Mouse (Mus musculus) midbrain, embryonic 16.5 days (tissue): ENCODE measurements around the gene Ttc30a1. TPM values are rescaled to one million over a fixed set of nuclear protein-coding genes. Genes with fewer than 3 reads are reported as not detected.

ENCODE experiments used
- ATAC-seq: fragments of 200-750 bp; cut with Nextera tagmentation; 2 replicates; pipeline ENCODE4 v1.8.0; 2017; ENCODE audit warnings: moderate TSS enrichment
- H3K27ac ChIP-seq: fragments of 300-500 bp; sonication (generic); 2 replicates; pipeline ENCODE4 v1.5.1; 2014; ENCODE audit warnings: mild to moderate bottlenecking, low read length, mixed read lengths
- H3K27me3 ChIP-seq: fragments of 300-500 bp; sonication (generic); 2 replicates; pipeline ENCODE4 v1.6.1; 2014; ENCODE audit warnings: low read depth, low read length, mixed read lengths; ENCODE audit not compliant: control insufficient read depth, insufficient read depth
- H3K36me3 ChIP-seq: fragments of 300-500 bp; sonication (generic); 2 replicates; pipeline ENCODE4 v1.6.1; 2014; ENCODE audit warnings: mild to moderate bottlenecking, low read length, moderate library complexity, mixed read lengths; ENCODE audit not compliant: control insufficient read depth, insufficient read depth
- H3K4me1 ChIP-seq: fragments of 300-500 bp; sonication (generic); 2 replicates; pipeline ENCODE4 v1.6.1; 2014; ENCODE audit warnings: mild to moderate bottlenecking, low read length, mixed read lengths; ENCODE audit not compliant: control insufficient read depth, insufficient read depth
- H3K4me2 ChIP-seq: fragments of 300-500 bp; sonication (generic); 2 replicates; pipeline ENCODE4 v1.6.1; 2014; ENCODE audit warnings: mild to moderate bottlenecking, low read length, mixed read lengths
- H3K4me3 ChIP-seq: fragments of 300-500 bp; sonication (generic); 2 replicates; pipeline ENCODE4 v1.5.1; 2014; ENCODE audit warnings: low read depth, mild to moderate bottlenecking, low read length, moderate library complexity, mixed read lengths
- H3K9ac ChIP-seq: fragments of 300-500 bp; sonication (generic); 2 replicates; pipeline ENCODE4 v1.6.1; 2014; ENCODE audit warnings: low read depth, low read length, mixed read lengths
- H3K9me3 ChIP-seq: fragments of 300-500 bp; sonication (generic); replicated peaks from 2 replicates; pipeline ENCODE4 v1.6.1; 2014; ENCODE audit warnings: mild to moderate bottlenecking, low read length, mixed read lengths; ENCODE audit not compliant: control insufficient read depth, poor library complexity, severe bottlenecking
- WGBS: fragments of 180-500 bp; shearing (Covaris S2); extraction: QIAGEN DNeasy Blood & Tissue Kit; methylation state at CpG from one replicate; pipeline ENCODE4 v1.1.7; 2014; 5-methylcytosine and 5-hydroxymethylcytosine counted together
- polyA plus RNA-seq: library from polyadenylated mRNA; unstranded; fragments of >200 nt; fragmentation: Nextera tagmentation; extraction: Ambion mirVana; gene quantifications from 2 replicates; pipeline ENCODE4 v1.2.1, GENCODE M21; 2015

Gene Ttc30a1
- polyA plus RNA-seq, 1 experiment from 2014 or later, result 10.2 TPM

DNA sequence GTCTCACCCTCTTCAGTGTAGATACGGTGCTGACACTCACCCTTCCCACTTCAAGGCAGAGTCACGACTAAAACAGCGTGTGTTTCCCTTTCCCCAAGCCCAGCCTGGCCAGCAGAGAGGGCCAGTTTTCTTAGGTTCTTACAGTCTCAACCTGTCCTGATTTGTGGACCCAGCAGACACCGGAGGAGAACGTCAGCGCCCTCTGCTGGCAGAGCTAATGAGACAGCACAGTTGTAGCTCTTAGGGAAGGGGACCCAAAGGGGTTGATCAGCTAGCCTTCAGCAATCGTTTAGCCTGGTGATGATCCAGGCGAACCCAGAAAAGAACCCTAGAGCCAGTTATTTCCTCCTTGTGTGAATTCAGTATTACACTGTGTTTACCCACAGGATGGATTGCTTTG is 19.6 kb upstream of the Ttc30a1 start:
- WGBS, result 40% methylated on average over 8 of the region's 8 CpGs
- Histone ChIP-seq H3K9me3 (no peaks in the 10 kb centered on the region), H3K27ac (no peak overlapping the region), H3K9ac (no peak overlapping the region), H3K4me1 (no peaks in the 10 kb centered on the region), H3K4me2 (no peak overlapping the region), H3K27me3 (no peaks in the 10 kb centered on the region), H3K4me3 (no peak overlapping the region), H3K36me3 (no peaks in the 10 kb centered on the region)
- ATAC-seq, result no peak

DNA sequence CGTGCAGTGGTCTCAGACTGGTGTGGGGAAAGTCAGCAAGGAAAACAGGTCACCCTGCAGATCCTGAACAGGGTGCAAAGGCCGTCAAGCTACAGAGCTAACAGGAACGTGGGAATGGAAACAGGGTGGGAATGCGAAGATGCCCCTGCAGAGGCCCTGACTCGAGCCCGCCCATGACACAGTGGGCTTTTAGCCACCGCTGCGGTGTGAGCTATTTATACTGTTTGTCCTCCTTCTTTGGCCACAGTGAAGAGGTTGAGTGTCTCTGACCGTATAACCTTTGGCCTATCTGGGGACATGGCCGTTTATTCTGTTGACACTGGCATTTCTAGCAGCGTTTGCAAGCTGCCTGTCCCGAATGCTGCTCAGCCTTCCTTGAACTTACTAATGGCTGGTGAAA is 17.9 kb upstream of the Ttc30a1 start:
- H3K27me3 ChIP-seq, result no peaks in the 10 kb centered on the region
- H3K4me2 ChIP-seq, result no peak overlapping the region
- 64% methylated on average over 12 of the region's 12 CpGs for WGBS
- no peak overlapping the region for H3K9ac ChIP-seq
- H3K9me3 ChIP-seq, result no peaks in the 10 kb centered on the region
- no peak overlapping the region for H3K27ac ChIP-seq
- no peaks in the 10 kb centered on the region for H3K4me1 ChIP-seq
- H3K36me3 ChIP-seq, result no peaks in the 10 kb centered on the region
- ATAC-seq, result no peak
- no peak overlapping the region for H3K4me3 ChIP-seq

DNA sequence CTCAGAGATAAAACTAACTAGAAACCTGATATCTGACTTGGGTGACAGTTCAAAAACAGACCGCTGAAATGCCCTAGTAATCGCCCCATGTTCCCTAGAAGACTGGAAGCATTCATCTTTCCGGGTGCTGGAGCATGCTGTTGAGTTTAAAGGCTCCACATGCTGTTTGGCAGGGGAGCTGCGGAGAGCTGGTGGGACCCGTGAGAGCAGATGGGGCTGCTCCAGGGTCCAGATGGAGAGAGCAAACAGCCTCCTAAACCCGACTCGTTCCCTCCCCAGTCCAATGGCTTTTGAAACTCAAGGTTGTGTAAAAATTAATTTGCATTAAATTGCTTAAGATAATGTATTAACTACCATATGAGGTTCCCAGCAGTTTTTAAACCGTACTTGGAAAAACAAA is 16.9 kb upstream of the Ttc30a1 start:
- ATAC-seq, result no peak
- no peak overlapping the region for H3K4me3 ChIP-seq
- 45% methylated on average over 8 of the region's 8 CpGs for WGBS
- H3K36me3 ChIP-seq, result no peaks in the 10 kb centered on the region
- H3K4me2 ChIP-seq, result no peak overlapping the region
- no peaks in the 10 kb centered on the region for H3K27me3 ChIP-seq
- no peak overlapping the region for H3K9ac ChIP-seq
- H3K27ac ChIP-seq, result no peak overlapping the region
- no peaks in the 10 kb centered on the region for H3K9me3 ChIP-seq
- H3K4me1 ChIP-seq, result no peaks in the 10 kb centered on the region

DNA sequence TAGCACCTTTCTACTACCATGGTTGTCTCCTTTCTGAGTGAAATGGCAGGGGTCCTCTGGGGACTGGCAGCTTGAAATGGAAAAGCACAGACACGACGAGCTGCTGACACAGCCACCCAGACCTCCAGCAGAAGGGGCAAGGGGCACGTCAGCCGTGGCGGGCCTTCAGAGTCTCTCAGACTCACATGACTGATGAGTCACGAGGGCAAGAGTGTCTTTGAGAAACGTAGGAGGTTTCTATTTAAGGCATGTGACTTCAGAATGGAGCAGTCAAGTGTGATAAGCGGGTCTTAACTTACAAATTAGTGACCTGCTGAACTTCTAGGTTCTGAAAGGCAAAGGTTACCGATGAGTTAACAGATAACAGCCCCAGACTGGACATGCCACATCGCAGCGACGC is 16.0 kb upstream of the Ttc30a1 start:
- H3K4me3 ChIP-seq, result no peak overlapping the region
- no peaks in the 10 kb centered on the region for H3K9me3 ChIP-seq
- no peaks in the 10 kb centered on the region for H3K36me3 ChIP-seq
- H3K27me3 ChIP-seq, result no peaks in the 10 kb centered on the region
- no peak overlapping the region for H3K27ac ChIP-seq
- H3K4me2 ChIP-seq, result no peak overlapping the region
- WGBS, result 65% methylated on average over 12 of the region's 12 CpGs
- no peak overlapping the region for H3K9ac ChIP-seq
- H3K4me1 ChIP-seq, result no peaks in the 10 kb centered on the region
- ATAC-seq, result no peak

DNA sequence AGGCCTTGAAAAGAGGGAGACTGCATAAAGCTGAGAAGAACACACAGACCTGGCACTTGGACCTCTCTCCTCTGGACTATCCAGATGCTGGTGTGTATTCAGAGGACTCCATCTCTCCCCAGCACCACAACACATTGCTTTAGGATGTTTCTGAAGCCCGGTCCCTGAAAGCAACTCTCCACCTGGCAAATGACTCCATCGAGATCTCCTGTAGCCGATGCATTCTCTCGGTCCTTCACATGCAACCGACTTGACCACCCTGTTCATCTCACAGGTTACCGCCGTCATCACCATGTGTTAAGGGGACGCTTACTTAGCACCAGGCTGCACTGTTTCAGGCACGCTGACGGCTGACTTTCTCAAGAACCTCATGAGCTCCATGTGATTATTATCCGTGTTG is 13.1 kb upstream of the Ttc30a1 start:
- H3K36me3 ChIP-seq, result no peaks in the 10 kb centered on the region
- H3K9me3 ChIP-seq, result no peaks in the 10 kb centered on the region
- 95% methylated on average over 11 of the region's 11 CpGs for WGBS
- peaks cover under 1% of the 10 kb centered on the region; the same call in 1 of the 2 replicates for H3K4me1 ChIP-seq
- no peak overlapping the region for H3K4me3 ChIP-seq
- no peak for ATAC-seq
- no peak overlapping the region for H3K27ac ChIP-seq
- H3K9ac ChIP-seq, result no peak overlapping the region
- no peak overlapping the region for H3K4me2 ChIP-seq
- H3K27me3 ChIP-seq, result no peaks in the 10 kb centered on the region

DNA sequence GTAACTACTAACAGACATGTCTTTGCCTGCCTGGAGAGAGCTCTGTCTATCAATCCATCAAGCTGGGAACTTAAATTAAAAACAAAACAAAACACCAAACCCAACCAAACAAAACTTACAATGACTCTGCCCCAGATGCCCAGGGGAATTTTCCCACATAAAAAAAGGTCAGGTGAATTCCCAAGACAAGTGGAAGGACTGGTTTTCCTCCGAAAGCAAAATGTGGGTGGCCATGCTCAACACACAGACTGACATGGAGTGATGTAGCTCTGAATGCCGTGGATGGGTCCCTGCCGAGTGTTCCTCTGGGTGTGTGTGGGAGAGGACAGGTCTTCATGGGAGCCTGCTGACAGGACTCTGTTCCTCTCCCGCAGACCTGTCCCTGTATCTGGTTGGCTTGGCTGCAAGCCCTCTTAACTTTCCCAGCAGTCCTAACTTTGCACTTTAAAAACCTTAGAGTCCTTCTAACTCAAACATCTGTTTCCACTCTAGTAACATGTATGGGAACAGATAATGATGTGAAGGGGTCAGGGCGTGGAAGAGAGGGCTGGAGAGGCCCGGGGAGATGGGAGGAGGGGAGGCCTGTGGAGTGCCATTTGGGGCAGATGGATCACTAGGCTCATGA is 9.9 kb upstream of the Ttc30a1 start:
- H3K36me3 ChIP-seq, result no peaks in the 10 kb centered on the region
- WGBS, result 86% methylated on average over 6 of the region's 6 CpGs
- H3K27ac ChIP-seq, result no peak overlapping the region
- no peak for ATAC-seq
- H3K4me2 ChIP-seq, result no peak overlapping the region
- H3K9ac ChIP-seq, result no peak overlapping the region
- H3K27me3 ChIP-seq, result no peaks in the 10 kb centered on the region
- H3K4me3 ChIP-seq, result no peak overlapping the region
- peaks cover 22% of the 10 kb centered on the region for H3K4me1 ChIP-seq
- no peaks in the 10 kb centered on the region for H3K9me3 ChIP-seq

DNA sequence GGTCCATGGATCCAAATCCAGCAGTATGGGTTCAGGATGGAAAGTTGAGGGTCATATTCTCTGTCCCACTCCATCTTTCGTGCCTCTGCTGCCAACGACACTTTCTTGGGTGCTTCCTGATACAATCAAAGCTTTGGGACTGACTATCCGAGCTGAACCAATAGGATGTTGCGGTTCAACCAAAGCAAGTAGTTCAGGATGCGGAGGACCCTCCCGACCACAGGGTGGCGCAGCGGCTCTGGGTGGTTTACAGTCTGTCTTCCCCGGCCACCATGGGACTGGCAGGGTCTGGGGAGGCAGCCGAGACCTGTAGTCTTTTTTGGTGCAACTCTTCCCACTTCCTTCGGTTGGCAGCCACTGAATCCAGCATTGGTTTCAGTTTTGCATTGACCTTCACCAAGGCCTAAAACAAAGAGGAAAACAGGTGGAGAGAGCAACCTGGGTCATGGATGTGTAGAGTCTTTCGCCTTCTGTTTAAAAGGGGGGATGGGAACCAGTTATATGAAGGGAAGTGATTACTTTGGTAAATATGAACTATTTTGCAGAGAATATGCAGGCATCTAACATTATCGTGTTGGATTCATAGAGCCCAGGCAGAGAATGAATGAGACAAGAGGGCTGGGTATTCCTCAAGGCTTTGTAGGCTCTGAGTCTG is 9.2 kb upstream of the Ttc30a1 start:
- H3K4me1 ChIP-seq, result peaks cover 22% of the 10 kb centered on the region
- H3K9me3 ChIP-seq, result no peaks in the 10 kb centered on the region
- H3K9ac ChIP-seq, result no peak overlapping the region
- no peak overlapping the region for H3K27ac ChIP-seq
- ATAC-seq, result no peak
- H3K36me3 ChIP-seq, result no peaks in the 10 kb centered on the region
- 51% methylated on average over 13 of the region's 13 CpGs for WGBS
- no peaks in the 10 kb centered on the region for H3K27me3 ChIP-seq
- H3K4me3 ChIP-seq, result no peak overlapping the region
- H3K4me2 ChIP-seq, result no peak overlapping the region

DNA sequence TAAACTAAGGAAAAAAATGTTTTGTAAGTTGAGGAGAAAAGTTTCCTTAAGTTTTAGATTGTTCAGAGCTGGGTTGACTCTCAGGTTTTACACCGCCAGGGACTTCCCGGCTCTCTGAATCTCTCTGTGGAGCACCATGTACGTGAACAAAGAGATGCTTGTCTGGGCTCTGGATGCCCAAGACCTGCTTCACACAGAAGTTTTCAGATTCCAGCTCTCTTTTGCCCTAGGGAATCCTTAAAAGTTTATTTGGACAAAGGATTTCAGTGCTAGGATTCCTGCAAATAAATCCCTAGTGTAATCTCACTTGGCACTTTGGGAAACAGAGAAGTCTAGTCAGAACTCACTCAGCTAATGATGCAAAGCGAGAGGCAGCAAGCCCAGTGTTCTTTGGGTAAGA is 7.9 kb upstream of the Ttc30a1 start:
- Histone ChIP-seq H3K4me2 (no peak overlapping the region; the same call in 1 of the 2 replicates), H3K27ac (peak overlapping the region; percentile 92)
- no peak for ATAC-seq

DNA sequence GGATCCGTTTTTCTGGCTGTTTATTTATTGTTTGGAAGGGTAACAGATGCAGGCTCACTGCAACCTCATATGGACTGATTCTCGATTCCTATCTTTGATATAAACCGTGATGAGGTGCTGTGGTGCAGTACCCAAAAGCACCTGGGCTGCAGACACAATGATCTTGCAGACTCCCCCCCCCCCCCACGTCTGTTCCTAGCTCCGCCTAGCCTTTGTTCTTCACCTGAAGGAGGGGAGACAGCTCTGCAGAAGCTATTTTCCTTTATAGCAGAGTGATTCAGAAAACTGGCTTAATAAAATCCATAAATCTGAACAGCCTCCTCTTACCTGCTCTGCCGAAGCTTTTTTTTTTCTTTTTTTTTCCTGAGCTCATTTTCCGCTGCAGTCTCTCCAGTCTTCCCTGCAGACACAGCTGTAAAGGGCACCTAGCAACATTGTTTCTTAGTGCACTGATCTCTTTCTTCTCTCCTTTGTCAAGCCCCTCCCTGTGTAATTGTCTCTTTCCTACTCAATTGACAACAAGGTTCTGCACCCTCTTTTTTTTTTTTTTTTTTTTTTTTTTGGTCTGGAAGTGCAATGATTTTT is 7.1 kb upstream of the Ttc30a1 start:
- Histone ChIP-seq H3K27ac (peak overlapping the region; percentile 92), H3K9me3 (no peaks in the 10 kb centered on the region), H3K9ac (peak overlapping the region; percentile 59), H3K4me2 (peak overlapping the region; percentile 45), H3K4me3 (no peak overlapping the region), H3K36me3 (no peaks in the 10 kb centered on the region), H3K4me1 (peaks cover 22% of the 10 kb centered on the region), H3K27me3 (no peaks in the 10 kb centered on the region)
- ATAC-seq, result peak; percentile 69
- 16% methylated on average over 7 of the region's 7 CpGs for WGBS

More for the DNA sequence above, 7.9 kb upstream of the Ttc30a1 start:
- H3K9me3 ChIP-seq, result no peaks in the 10 kb centered on the region
- no peaks in the 10 kb centered on the region for H3K27me3 ChIP-seq
- H3K9ac ChIP-seq, result no peak overlapping the region
- 57% methylated on average over 4 of the region's 4 CpGs for WGBS
- no peaks in the 10 kb centered on the region for H3K36me3 ChIP-seq
- H3K4me1 ChIP-seq, result peaks cover 22% of the 10 kb centered on the region
- no peak overlapping the region for H3K4me3 ChIP-seq
